In the genomic region with DNA sequence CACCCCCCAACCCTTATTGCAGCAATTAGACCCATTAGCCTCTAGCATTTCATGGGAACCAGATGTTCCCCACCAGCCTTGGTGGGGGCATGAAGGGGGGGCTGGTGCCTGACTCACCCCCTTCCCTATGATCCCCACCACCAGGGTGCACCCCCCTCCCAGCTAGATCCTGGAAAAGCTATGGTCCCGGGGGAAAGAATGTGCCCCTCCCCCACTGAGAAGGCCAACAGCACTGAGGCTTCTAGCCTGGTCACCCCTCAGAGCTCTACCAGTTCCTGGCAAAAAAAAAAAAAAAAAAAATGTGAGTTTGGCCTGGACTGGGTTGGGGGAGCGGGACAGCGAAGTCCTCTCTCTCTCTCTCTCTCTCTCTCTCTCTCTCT, we compare ENCODE assay signal across 9 mouse cellular contexts. TPM values are rescaled to one million over a fixed set of nuclear protein-coding genes. Genes with fewer than 3 reads are reported as not detected.
DNase-seq lines count a peak whose midpoint lies in the region; ATAC-seq and TF ChIP-seq lines count a peak whose summit lies in the region.
"Had no signal": no experiment of that assay in that cellular context is flagged by ENCODE, and none has a peak within 500 bp of the region (broad histone marks: within the 10 kb centered on the region; RNA-seq: fewer than 3 reads in every experiment).

No protein-coding gene starts in this region.

- H3K4me3 ChIP-seq in kidney, postnatal 0 days (replicated peaks; ENCODE audit: low read depth, low read length), result no peak overlapping the region
- 0 out of 2 replicates have a peak overlapping the region, but pooled peaks have one; percentile 13 for H3K4me3 ChIP-seq in heart, postnatal 0 days (ENCODE audit: low read depth, low read length)

- peaks cover 32% of the 10 kb centered on the region for H3K4me1 ChIP-seq in kidney, postnatal 0 days (replicated peaks; ENCODE audit: insufficient read depth, low read length)
- H3K4me1 ChIP-seq in heart, postnatal 0 days (ENCODE audit: control insufficient read depth, insufficient read depth), result 0 out of 2 replicates have a peak, but pooled peaks cover 10% of the 10 kb centered on the region

- no peak for TF ChIP-seq EP300 in heart, postnatal 0 days (IDR thresholded peaks at IDR 0.05; ENCODE audit: low read depth)

- peak overlapping the region; percentile 96 for H3K27ac ChIP-seq in kidney, postnatal 0 days
- H3K27ac ChIP-seq in heart, postnatal 0 days (ENCODE audit: low read depth), result 0 out of 2 replicates have a peak overlapping the region, but pooled peaks have one; percentile 57

- no peak overlapping the region for H3K9ac ChIP-seq in kidney, postnatal 0 days (ENCODE audit: low read depth, low read length)
- H3K9ac ChIP-seq in heart, postnatal 0 days (replicated peaks; ENCODE audit: low read depth, low read length), result no peak overlapping the region

- 0 out of 2 replicates have a peak, but pooled peaks have one; percentile 6 for TF ChIP-seq CTCF in kidney, postnatal 0 days (IDR thresholded peaks at IDR 0.05; ENCODE audit: low read depth)
- TF ChIP-seq CTCF in heart, postnatal 0 days (IDR thresholded peaks at IDR 0.05; ENCODE audit: low read depth), result no peak

- peak; percentile 63 for DNase-seq in kidney, postnatal 0 days (ENCODE audit: low spot score)
- no peak for DNase-seq in kidney, adult 8-10 months
- DNase-seq in embryo, embryonic 10 days (ENCODE audit: low spot score), result peak; percentile 58
- DNase-seq in heart, postnatal 0 days (ENCODE audit: low spot score), result no peak
- peak; percentile 64 for DNase-seq in lung, postnatal 10 days
- DNase-seq in thymus, postnatal 10 days (ENCODE audit: low spot score in 2 of 2), result no peak
- no peak for DNase-seq in ovary, postnatal 10 days (ENCODE audit: low spot score)

- no peaks in the 10 kb centered on the region for H3K27me3 ChIP-seq in kidney, postnatal 0 days (ENCODE audit: insufficient read depth, low read length)
- peaks cover 8% of the 10 kb centered on the region; the same call in 1 of the 2 replicates for H3K27me3 ChIP-seq in heart, postnatal 0 days (ENCODE audit: control insufficient read depth, insufficient read depth, low read length)

- no peaks in the 10 kb centered on the region for H3K36me3 ChIP-seq in kidney, postnatal 0 days (ENCODE audit: insufficient read depth, low read length)
- H3K36me3 ChIP-seq in heart, postnatal 0 days (replicated peaks; ENCODE audit: control insufficient read depth, insufficient read depth, low read length), result no peaks in the 10 kb centered on the region

- ATAC-seq in kidney, postnatal 0 days (replicated peaks; ENCODE audit: low FRiP score, low read depth), result no peak
- no peak for ATAC-seq in heart, postnatal 0 days (ENCODE audit: insufficient read depth, low read depth)
- ATAC-seq in erythroblast, adult 5-6 weeks (replicated peaks; ENCODE audit: low FRiP score, poor library complexity, severe bottlenecking), result no peak

- no peaks in the 10 kb centered on the region for H3K9me3 ChIP-seq in kidney, postnatal 0 days (replicated peaks; ENCODE audit: low read length)
- H3K9me3 ChIP-seq in heart, postnatal 0 days (replicated peaks; ENCODE audit: control insufficient read depth, low read length), result no peaks in the 10 kb centered on the region

- H3K4me2 ChIP-seq in kidney, postnatal 0 days (ENCODE audit: low read length), result peak overlapping the region; percentile 88
- H3K4me2 ChIP-seq in heart, postnatal 0 days (ENCODE audit: low read depth, low read length), result peak overlapping the region; percentile 50

- 16% methylated on average over 3 of the region's 3 CpGs for WGBS in kidney, postnatal 0 days
- 25% methylated on average over 3 of the region's 3 CpGs for WGBS in heart, postnatal 0 days

RNA-seq across cellular contexts. Expression of gene Rarg, which starts 8.5 kb away (rescaled TPM):
- 23.2 and 23.5 TPM in 2 replicates for polyA plus RNA-seq in kidney, postnatal 0 days (2015; fragmentation: Nextera tagmentation; extraction: Ambion mirVana)
- total RNA-seq in heart, postnatal 0 days (2014; rRNA removed; ENCODE audit: low replicate concordance), result 8.9 and 9.7 TPM in 2 replicates
- 5.4 and 6.0 TPM in 2 replicates for polyA plus RNA-seq in heart, postnatal 0 days (2015; fragmentation: Nextera tagmentation; extraction: Ambion mirVana)
- 0.84 and 1.5 TPM in 2 replicates for total RNA-seq in erythroblast, adult 5-6 weeks (2015; ENCODE audit: low replicate concordance)
- 0.84 and 5.2 TPM in 2 replicates for total RNA-seq in erythroblast, adult 5-6 weeks (2017; ENCODE audit: low replicate concordance)

RNA-seq across cellular contexts. Expression of gene Itgb7, which starts 17.1 kb away (rescaled TPM):
- polyA plus RNA-seq in kidney, postnatal 0 days (2015; fragmentation: Nextera tagmentation; extraction: Ambion mirVana), result 0.69 and 1.2 TPM in 2 replicates
- 0.23 and 1.1 TPM in 2 replicates for total RNA-seq in heart, postnatal 0 days (2014; rRNA removed; ENCODE audit: low replicate concordance)
- 0.79 and 0.92 TPM in 2 replicates for polyA plus RNA-seq in heart, postnatal 0 days (2015; fragmentation: Nextera tagmentation; extraction: Ambion mirVana)
- total RNA-seq in erythroblast, adult 5-6 weeks (2015; ENCODE audit: low replicate concordance), result 36.8 and 55.3 TPM in 2 replicates
- 31.0 and 35.5 TPM in 2 replicates for total RNA-seq in erythroblast, adult 5-6 weeks (2017; ENCODE audit: low replicate concordance)

RNA-seq across cellular contexts. Expression of gene Gm9918, which starts 21.6 kb away (rescaled TPM):
- polyA plus RNA-seq in kidney, postnatal 0 days (2015; fragmentation: Nextera tagmentation; extraction: Ambion mirVana), result 0.23 and 0.38 TPM in 2 replicates
- not detected in 2 replicates for total RNA-seq in heart, postnatal 0 days (2014; rRNA removed; ENCODE audit: low replicate concordance)
- polyA plus RNA-seq in heart, postnatal 0 days (2015; fragmentation: Nextera tagmentation; extraction: Ambion mirVana), result not detected in 2 replicates
- total RNA-seq in erythroblast, adult 5-6 weeks (2015; ENCODE audit: low replicate concordance), result not detected in 2 replicates
- not detected in 2 replicates for total RNA-seq in erythroblast, adult 5-6 weeks (2017; ENCODE audit: low replicate concordance)
- total RNA-seq: adrenal gland, postnatal 10 days had no signal

RNA-seq across cellular contexts. Expression of gene Mfsd5, which starts 30.5 kb away (rescaled TPM):
- 68.2 and 73.2 TPM in 2 replicates for polyA plus RNA-seq in kidney, postnatal 0 days (2015; fragmentation: Nextera tagmentation; extraction: Ambion mirVana)
- 35.6 and 53.5 TPM in 2 replicates for total RNA-seq in heart, postnatal 0 days (2014; rRNA removed; ENCODE audit: low replicate concordance)
- polyA plus RNA-seq in heart, postnatal 0 days (2015; fragmentation: Nextera tagmentation; extraction: Ambion mirVana), result 31.4 and 34.1 TPM in 2 replicates
- 5.9 and 15.6 TPM in 2 replicates for total RNA-seq in erythroblast, adult 5-6 weeks (2015; ENCODE audit: low replicate concordance)
- 2.5 and 10.7 TPM in 2 replicates for total RNA-seq in erythroblast, adult 5-6 weeks (2017; ENCODE audit: low replicate concordance)

RNA-seq across cellular contexts. Expression of gene Csad, which starts 44.3 kb away (rescaled TPM):
- polyA plus RNA-seq in kidney, postnatal 0 days (2015; fragmentation: Nextera tagmentation; extraction: Ambion mirVana), result 142 TPM in 2 replicates
- total RNA-seq in heart, postnatal 0 days (2014; rRNA removed; ENCODE audit: low replicate concordance), result 43.9 and 64.7 TPM in 2 replicates
- 27.7 and 33.1 TPM in 2 replicates for polyA plus RNA-seq in heart, postnatal 0 days (2015; fragmentation: Nextera tagmentation; extraction: Ambion mirVana)
- total RNA-seq in erythroblast, adult 5-6 weeks (2015; ENCODE audit: low replicate concordance), result 2.9 TPM in 1 of 2 replicates, not detected in the other
- total RNA-seq in erythroblast, adult 5-6 weeks (2017; ENCODE audit: low replicate concordance), result 9.3 and 12.5 TPM in 2 replicates

Comparison
In these comparisons a context has a peak if more than half of its experiments do, and no peak if none do; other contexts are left out.
1. DNase-seq: peak in kidney, postnatal 0 days (single experiment), embryo, embryonic 10 days (single experiment) and lung, postnatal 10 days (single experiment); none in kidney, adult 8-10 months (0 of 2), heart, postnatal 0 days (single experiment), thymus, postnatal 10 days (0 of 2) and ovary, postnatal 10 days (single experiment).
2. RNA of gene Itgb7, which starts 17.1 kb away (total RNA-seq): 31.0 to 55.3 TPM in erythroblast, adult 5-6 weeks; 0.23 to 1.1 TPM in heart, postnatal 0 days; every median in the first group is over 10 times any median in the second.